Mouse (Mus musculus): ENCODE data around the gene Gm20489.

Gm20489 gene

GRCm38 (mm10) chrX:101268755-101269124, at the start of gene Gm20489:
Gene Gm20489 (minus strand): TSS chrX:101269023.
- no peak for DNase-seq (ENCODE audit: low read depth)

- no peak for DNase-seq (ENCODE audit: low read depth)
Measured at GRCm38 (mm10) chrX:101313625-101314359, 45.0 kb upstream of the Gm20489 start.

- no peak for DNase-seq (ENCODE audit: low read depth)
Measured at GRCm38 (mm10) chrX:101309299-101309698, 40.5 kb upstream of the Gm20489 start.

GRCm38 (mm10) chrX:101304646-101305045, 35.8 kb upstream of the Gm20489 start:
- no peak for DNase-seq (ENCODE audit: low read depth)

GRCm38 (mm10) chrX:101301654-101302053, 32.8 kb upstream of the Gm20489 start:
- no peak for DNase-seq (ENCODE audit: low read depth)

- DNase-seq (ENCODE audit: low read depth), result no peak
Measured at GRCm38 (mm10) chrX:101300427-101301030, 31.7 kb upstream of the Gm20489 start.

- no peak for DNase-seq (ENCODE audit: low read depth)
Measured at GRCm38 (mm10) chrX:101299473-101300426, 30.9 kb upstream of the Gm20489 start.

GRCm38 (mm10) chrX:101299055-101299454, 30.2 kb upstream of the Gm20489 start, which contains the start of gene Nlgn3:
Gene Nlgn3 (plus strand): TSS chrX:101299168.
- no peak for DNase-seq (ENCODE audit: low read depth)

- no peak for DNase-seq (ENCODE audit: low read depth)
Measured at GRCm38 (mm10) chrX:101290111-101290510, 21.3 kb upstream of the Gm20489 start.

- no peak for DNase-seq (ENCODE audit: low read depth)
Measured at GRCm38 (mm10) chrX:101289037-101289436, 20.2 kb upstream of the Gm20489 start.

- DNase-seq (ENCODE audit: low read depth), result no peak
Measured at GRCm38 (mm10) chrX:101288432-101288831, 19.6 kb upstream of the Gm20489 start.

GRCm38 (mm10) chrX:101287543-101287942, 18.7 kb upstream of the Gm20489 start:
- no peak for DNase-seq (ENCODE audit: low read depth)

- DNase-seq (ENCODE audit: low read depth), result no peak
Measured at GRCm38 (mm10) chrX:101285953-101286670, 17.3 kb upstream of the Gm20489 start.

- no peak for DNase-seq (ENCODE audit: low read depth)
Measured at GRCm38 (mm10) chrX:101285534-101285933, 16.7 kb upstream of the Gm20489 start.

- no peak for DNase-seq (ENCODE audit: low read depth)
Measured at GRCm38 (mm10) chrX:101282813-101283212, 14.0 kb upstream of the Gm20489 start.

- DNase-seq (ENCODE audit: low read depth), result peak; percentile 60
Measured at GRCm38 (mm10) chrX:101273875-101274738, 5.3 kb upstream of the Gm20489 start, which contains the start of gene Med12. Gene Med12 (plus strand): TSS chrX:101274030.

- DNase-seq (ENCODE audit: low read depth), result no peak
Measured at GRCm38 (mm10) chrX:101273410-101273809, 4.6 kb upstream of the Gm20489 start.

- DNase-seq (ENCODE audit: low read depth), result no peak
Measured at GRCm38 (mm10) chrX:101268025-101268754, 633 bp downstream of the Gm20489 start, which contains the start of gene Il2rg. Gene Il2rg (minus strand): TSS chrX:101268255.

GRCm38 (mm10) chrX:101266631-101267030, 2.2 kb downstream of the Gm20489 start:
- no peak for DNase-seq (ENCODE audit: low read depth)

- no peak for DNase-seq (ENCODE audit: low read depth)
Measured at GRCm38 (mm10) chrX:101263892-101264291, 4.9 kb downstream of the Gm20489 start, which contains the start of gene Gm614. Gene Gm614 (minus strand): TSS chrX:101263992.

Measured in c-Kit-positive CD71-negative TER-119-negative erythroid progenitor cells, embryonic 14.5 days (primary cell).